Mouse (Mus musculus) thymus, postnatal 36 days (tissue): ENCODE results near the gene Arhgef18.

Experiments used
- DNase-seq, 2 experiments: peaks; one replicate each; pipeline ENCODE4 v3.0.0; 2022; ENCODE audit warnings: mixed read lengths in 2 of 2

Arhgef18 gene

DNA sequence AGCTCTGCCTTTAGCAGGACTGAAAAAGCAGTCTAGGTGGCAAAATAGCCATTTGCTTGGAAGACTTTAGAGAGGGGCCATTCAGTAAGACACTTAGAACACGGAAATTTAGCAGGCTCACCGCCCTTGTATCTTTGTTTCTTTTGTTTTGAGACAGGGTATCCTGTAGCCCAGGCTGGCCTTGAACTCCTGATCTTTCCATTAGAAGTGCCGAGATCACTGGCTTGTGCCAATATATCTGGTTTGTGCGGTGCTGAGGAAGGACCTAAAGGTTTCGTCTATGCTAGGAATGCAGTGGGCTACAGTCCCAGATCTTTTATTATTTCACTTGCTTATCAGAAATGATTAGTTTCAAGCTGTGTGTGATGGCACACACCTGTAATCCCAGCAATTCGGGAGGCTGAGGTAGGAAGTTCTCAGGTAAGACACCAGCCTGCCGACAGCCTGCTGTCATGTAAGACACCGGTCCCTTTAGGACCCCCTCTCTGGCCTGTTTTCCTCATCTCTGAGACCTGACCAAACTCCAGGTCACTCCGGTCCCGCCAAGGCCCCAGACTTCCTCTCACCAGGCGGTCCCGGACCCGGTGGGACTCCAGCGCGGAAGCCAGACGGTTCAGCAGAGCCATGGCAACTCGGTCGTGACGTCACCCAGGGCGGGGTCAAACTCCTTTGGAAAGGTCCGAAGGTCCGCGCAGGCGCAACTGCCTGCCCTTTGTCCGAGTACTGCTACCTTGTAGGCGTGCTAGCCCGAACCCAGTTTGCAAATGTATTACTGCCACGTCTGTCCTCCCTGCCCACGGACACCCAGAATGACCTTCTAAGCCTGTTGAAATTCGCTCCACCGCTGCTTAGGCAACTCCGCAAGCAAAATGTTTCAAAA, 74.4 kb downstream of the Arhgef18 start, which contains the start of gene Pex11g:
Gene Pex11g, minus strand, starts transcription at position 675 of the 880 bp plus-strand sequence.
- peak; percentile 89 to 91 for DNase-seq

DNA sequence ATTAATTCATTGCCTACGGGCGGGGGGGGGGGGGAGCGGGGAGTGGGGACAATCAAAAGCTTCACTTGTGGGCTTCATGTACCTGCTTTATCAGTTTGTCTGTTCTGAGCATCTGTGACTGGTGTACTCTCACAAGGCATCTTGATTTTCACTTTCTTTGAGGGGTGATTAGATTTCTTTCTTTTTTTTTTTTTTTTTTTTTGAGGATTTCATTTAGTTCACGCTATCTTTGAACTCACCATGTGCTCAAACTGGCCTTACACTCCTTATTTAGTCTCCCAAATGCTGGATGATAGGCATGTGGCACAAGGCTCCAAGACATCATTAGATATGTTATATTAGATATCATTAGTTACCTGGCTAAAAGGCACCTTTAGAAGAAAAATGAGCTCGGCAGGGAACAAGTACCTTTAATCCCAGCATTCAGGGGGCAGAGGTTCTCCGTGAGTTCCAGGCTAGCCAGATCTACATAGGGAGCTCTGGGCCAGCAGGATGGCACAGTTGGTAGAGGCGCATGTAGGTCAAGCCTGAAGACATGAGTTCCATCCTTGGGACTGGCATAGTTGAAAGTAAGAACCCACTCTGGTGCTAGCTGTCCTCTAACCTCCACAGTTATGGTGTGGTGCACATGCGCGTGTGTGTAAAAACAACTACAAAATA, 75.2 kb downstream of the Arhgef18 start:
- no peak for DNase-seq

- no peak for DNase-seq
These were observed 76.0 kb downstream of the Arhgef18 start for GRCm38 (mm10) chr8:3468838-3469237.

- DNase-seq = no peak
These were observed 77.8 kb downstream of the Arhgef18 start, which contains the start of gene Tex45 for GRCm38 (mm10) chr8:3470562-3470961. Tex45 (plus strand) TSS chr8:3470862.

DNA sequence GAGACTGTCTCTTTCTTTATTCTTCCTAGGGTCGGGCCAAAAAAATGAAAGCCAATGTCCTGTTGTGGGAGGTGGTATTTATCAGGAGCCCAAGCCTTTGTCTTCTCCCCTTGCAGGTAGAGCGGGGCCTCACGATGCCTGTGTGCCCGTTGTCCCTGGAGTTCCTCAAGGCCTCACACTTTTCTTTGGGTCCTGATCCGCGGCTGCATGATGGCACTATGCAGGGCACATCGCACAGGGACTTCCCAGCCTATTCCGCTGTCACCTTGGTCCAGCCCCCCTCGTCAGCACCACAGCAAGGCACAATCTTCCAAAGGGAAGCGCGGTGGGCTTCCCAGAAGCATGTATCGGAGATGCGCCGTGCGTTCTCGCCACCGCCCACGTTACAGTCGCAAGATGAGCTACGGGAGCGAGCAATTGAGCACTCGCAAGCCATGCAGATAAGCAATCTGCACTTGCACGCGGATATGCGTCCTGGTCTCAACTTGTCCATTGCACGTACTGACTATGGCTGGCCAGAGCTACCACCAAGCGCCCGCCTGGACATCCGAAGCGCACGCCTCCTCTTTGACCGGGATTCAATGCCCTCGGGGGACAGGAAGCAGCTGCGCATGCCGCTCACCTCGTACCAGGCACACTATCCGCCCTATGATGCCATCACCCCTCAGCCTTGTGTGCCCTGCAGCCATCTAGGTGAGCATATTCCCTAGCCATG, 83.1 kb downstream of the Arhgef18 start:
- DNase-seq = no peak

DNA sequence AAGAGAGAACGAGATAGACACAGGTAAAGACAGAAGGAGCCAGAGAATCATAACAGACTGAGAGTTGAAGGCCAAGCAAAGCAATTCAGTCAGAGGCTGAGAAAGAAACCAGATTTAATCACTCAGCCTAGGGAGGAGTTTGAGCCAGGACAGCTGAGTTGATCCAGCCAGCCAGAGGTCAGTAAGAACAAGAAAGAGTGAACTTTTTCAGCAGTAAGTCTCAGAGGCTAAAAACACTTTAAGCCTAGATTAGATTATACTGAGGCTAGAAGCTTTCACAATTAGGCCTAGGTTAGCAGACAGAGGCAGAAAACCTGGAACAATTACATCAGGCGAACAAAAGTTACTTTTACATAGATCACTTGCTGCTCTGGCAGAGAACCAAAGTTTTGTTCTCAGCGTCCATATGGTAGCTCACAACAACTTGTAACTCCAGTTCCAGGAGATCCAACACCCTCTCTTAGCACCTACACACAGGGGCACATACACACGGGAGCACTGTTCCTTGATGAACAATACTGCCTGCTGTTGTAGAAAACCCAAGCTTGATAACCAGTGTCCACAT, 87.5 kb downstream of the Arhgef18 start:
- no peak for DNase-seq

DNA sequence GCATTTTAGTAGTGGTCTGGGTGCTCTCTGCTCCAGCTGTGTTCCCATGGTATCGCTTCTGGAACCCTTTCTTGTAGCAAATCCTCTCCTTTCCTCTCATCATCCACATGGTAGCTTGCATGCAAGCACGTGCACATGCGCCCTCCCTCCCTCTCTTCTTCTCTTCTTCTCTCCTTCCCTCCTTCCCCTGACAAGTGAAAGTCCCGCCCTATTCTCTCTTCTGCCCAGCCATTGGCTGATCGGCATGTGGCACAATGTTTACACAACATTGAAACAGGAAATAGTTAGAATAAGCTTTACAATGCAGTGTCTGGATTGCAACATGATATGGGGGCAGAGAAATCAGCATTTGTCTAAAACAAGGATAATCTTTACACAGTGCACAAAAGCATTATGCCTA, 88.8 kb downstream of the Arhgef18 start:
- DNase-seq = no peak

DNA sequence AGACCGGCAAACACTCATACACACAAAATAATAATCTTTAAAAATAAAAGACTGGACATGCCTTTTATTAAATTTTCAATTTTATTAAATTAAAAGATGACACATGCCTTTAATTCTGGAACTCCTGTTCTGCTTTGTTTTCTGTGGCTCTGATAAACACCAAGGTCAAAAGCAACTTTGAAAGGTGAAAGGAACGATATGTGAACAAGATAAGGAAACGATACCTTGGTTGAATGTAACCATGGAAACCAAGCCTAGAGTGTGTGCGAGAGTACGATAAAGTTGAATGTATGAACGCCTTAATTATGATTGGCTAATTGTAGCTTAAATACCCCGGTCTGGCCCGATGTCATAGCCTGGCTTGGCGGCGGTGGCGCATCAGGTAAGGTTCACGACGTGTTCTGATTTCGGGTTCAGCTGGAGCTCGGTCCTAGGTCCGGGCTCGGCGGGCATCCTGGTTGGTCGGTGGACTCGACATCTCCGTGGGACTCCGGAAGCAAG, 89.5 kb downstream of the Arhgef18 start:
- DNase-seq = no peak

- no peak for DNase-seq
These were observed 90.7 kb downstream of the Arhgef18 start for GRCm38 (mm10) chr8:3483546-3483945.

- DNase-seq = no peak
These were observed 92.4 kb downstream of the Arhgef18 start for GRCm38 (mm10) chr8:3485192-3485591.

DNA sequence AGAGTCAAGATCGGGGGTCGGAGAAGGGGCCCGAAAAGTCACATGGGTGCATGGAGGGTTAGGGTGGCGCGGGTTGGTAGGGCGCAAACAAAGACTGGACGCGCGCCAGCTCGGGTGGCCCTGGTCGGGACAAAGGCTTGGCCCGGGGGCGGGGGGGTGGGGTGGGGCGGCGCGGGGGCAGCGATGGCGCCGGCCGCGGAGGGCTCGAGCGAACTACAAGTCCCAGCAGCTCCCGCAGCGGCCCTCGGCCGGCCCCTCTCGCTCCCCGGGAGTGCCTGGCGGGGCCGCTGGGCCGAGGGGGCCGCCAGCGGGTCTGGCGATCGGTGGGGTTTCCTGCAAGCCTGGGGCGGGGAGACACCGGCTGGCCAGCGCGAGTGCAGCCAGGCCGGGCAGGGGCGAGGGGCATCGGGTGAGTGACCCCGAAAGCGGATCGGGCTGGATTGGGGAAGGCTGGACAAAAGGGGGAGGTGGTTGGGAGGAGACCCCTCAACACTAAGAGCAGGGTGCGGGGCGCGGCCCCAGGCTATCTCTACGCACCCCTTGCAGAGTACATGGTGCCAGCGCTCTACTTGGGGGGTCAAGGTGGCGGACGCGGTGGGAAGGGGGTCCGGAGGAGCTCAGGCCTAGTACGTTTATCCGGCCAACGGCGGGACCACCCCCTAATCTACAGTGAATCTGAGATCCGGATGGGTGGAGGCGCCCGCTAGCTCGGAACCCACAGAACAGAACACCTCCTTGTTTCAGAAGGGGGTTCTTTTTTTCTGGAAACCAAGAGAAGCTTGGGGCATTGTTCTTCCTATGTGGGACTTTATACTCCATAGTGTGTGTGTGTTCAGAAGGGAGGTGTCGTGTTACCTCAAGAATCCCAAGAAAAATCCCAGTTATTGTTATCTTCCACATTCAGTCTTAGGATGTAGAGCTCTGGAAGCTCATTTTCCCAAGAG, 100.4 kb downstream of the Arhgef18 start, which contains the start of gene Zfp358:
Gene Zfp358, plus strand, starts transcription at position 238 of the 944 bp plus-strand sequence.
- peak; percentile 70 to 80 for DNase-seq

- no peak for DNase-seq
These were observed 101.0 kb downstream of the Arhgef18 start for GRCm38 (mm10) chr8:3493845-3494208.

- DNase-seq = no peak
These were observed 103.0 kb downstream of the Arhgef18 start for GRCm38 (mm10) chr8:3495578-3496427.

- no peak for DNase-seq
These were observed 103.6 kb downstream of the Arhgef18 start for GRCm38 (mm10) chr8:3496428-3496748.

DNA sequence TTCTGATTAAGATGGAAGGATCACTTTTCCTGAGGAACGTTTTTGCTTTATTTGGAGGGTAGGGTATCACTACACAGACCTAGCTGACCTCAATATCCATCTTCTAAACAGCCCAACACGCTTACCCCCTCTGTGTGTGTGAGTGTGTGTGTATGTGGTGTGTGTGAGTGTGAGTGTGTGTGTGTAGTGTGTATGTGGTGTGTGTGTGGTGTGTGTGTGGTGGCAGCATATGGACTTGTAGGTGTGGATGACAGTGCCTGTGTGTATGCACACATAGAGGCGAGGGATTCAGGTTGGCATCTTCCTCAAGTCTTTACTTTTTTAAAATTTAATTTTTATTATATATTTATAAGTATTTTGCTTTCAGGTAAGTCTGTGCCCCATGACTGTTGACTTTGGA, 105.8 kb downstream of the Arhgef18 start:
- no peak for DNase-seq

- no peak for DNase-seq
These were observed 106.9 kb downstream of the Arhgef18 start for GRCm38 (mm10) chr8:3499751-3500150.

GRCm38 (mm10) chr8:3500235-3501090, 107.7 kb downstream of the Arhgef18 start, which contains the start of gene Mcoln1:
Mcoln1 (plus strand) TSS chr8:3500457.
- peak; percentile 97 to 98 for DNase-seq

DNA sequence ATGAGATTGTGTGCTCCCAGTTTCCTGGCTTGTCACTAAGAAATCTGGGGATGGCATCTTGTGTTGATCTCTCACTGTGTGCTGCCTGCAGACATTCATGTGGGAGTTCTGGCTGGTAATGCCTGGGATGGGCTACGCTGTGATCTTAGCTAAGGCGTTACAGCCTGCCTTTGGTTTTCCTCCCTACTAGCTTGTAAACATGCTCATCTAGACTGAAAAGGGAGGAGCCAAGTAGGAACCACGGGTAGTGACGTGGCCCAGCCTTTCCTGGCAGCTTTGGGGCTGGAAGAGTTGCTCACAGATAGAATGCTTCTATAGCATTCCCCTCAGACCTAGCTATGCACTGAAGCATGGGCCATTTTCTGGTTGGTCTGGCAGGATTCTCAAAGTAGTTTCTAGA, 109.4 kb downstream of the Arhgef18 start:
- no peak for DNase-seq
